Mouse (Mus musculus): ENCODE results near the gene Kif1b.

The Kif1b gene

GRCm38 (mm10) chr4:149133395-149133794 is 174.1 kb downstream of the Kif1b start:
- DNase-seq, result no peak

GRCm38 (mm10) chr4:149131789-149132565 is 175.5 kb downstream of the Kif1b start:
- no peak for DNase-seq

GRCm38 (mm10) chr4:149131021-149131752 is 176.3 kb downstream of the Kif1b start:
- DNase-seq, result no peak

- no peak for DNase-seq
Measured at GRCm38 (mm10) chr4:149128467-149128866, 179.0 kb downstream of the Kif1b start.

GRCm38 (mm10) chr4:149126663-149127062 is 180.8 kb downstream of the Kif1b start, which contains the start of gene Cort:
Cort (minus strand) TSS chr4:149126763.
- DNase-seq, result no peak
